Mouse (Mus musculus) embryonic stem cell, embryonic (primary cell): Measurements from ENCODE around the gene Zfp414.
"Not testable (repeated sequence)": the region's sequence is repeated elsewhere in the genome, so short reads cannot be mapped to it uniquely, and the experiment has no call there.

ENCODE experiments used
- CTCF ChIA-PET, 4 experiments: fragments of 300-600 bp in 2 of 4; fragments of 350-600 bp in 2 of 4; sonication (Branson Sonifier 250); formaldehyde crosslinking; loops; one replicate each; lab custom pipeline; 2022; ENCODE audit warnings: inconsistent platforms in 2 of 4; lab: Charles Lee
- POLR2A ChIA-PET, 4 experiments: fragments of 300-600 bp in 2 of 4; fragments of 350-600 bp in 2 of 4; sonication (Branson Sonifier 250); formaldehyde crosslinking; loops; one replicate each; lab custom pipeline; 2022; ENCODE audit warnings: antibody characterized with exemption in 4 of 4, inconsistent platforms in 1 of 4; lab: Charles Lee

The Zfp414 gene

GRCm38 (mm10) chr17:33628621-33629486, at the start of gene Zfp414:
Gene Zfp414, plus strand, starts transcription at chr17:33629090.
- CTCF ChIA-PET: interaction anchor here in 3 of 4 experiments (0.5 to 1.3 kb wide), 7 partner anchors 15 to 1050 kb away, joined by 3 to 6 read pairs (median 3); partner anchors contain the start of gene Rab11b (in 1 of the 3)

DNA sequence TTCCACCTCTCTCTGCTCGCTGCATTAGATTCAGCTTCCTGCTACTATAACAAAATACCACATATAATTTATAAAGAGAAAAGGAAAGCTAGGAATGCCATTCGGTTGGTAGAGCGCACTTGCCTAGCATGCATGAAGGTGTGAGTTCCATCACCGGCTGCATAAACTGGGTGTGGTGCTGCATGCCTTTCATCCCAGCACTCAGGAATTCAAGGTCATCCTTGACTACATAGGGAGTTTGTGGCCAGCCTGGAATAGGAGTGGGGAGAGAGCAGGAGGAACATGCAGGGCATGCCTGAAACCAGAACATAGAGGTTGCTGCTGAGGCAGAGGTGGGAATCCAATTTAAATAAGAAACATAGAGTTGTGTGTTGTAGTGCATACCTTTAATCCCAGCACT, 44.8 kb upstream of the Zfp414 start:
- CTCF ChIA-PET: interaction anchor here in 1 of 4 experiments (1.2 kb wide), 1 partner anchor 45 kb away, joined by 3 read pairs; no protein-coding TSS in a partner anchor
- POLR2A ChIA-PET: interaction anchor here (0.6 to 5.2 kb wide), 16 partner anchors 9 to 227 kb away, joined by 3 to 39 read pairs (median 4); partner anchors contain the start of gene Kank3 (in 1 of the 4)

More at GRCm38 (mm10) chr17:33628621-33629486, at the start of gene Zfp414:
- POLR2A ChIA-PET: interaction anchor here (0.6 to 3.5 kb wide), 85 partner anchors 9 to 662 kb away, joined by 3 to 48 read pairs (median 5); partner anchors contain the start of genes Pram1 (in 3 of the 4), Rab11b (in 3 of the 4), B3galt4 (in 2 of the 4) and March2 (in 2 of the 4)

DNA sequence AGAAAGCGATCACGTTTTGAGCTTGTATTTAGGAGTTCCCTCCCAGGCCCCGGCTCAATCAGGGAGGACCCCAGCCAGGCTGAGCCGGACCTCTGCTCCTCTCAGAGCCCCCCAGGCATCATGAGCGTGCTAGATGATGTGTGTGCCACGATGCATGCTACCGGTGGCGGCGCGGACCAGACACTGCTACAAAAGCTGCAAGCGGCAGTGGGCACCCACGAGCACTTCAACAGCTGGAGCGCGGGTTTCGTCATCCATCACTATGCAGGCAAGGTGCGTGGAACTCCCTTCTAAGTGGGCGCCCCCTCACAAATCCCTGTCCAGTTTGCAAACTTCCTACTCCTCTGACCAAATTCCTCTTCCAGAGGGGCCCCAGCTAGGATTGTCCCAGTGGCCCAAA, 42.9 kb upstream of the Zfp414 start:
- CTCF ChIA-PET: interaction anchor here in 3 of 4 experiments (0.6 to 1.5 kb wide), 5 partner anchors 13 to 579 kb away, joined by 3 to 7 read pairs (median 4); no protein-coding TSS in a partner anchor

GRCm38 (mm10) chr17:33597271-33597670, 31.6 kb upstream of the Zfp414 start:
- CTCF ChIA-PET: interaction anchor here in 1 of 4 experiments (1.7 kb wide), 1 partner anchor 605 kb away, joined by 3 read pairs; no protein-coding TSS in a partner anchor
- POLR2A ChIA-PET: interaction anchor here (0.6 to 1.9 kb wide), 10 partner anchors 11 to 293 kb away, joined by 3 to 7 read pairs (median 4); partner anchors contain the start of genes Kifc1 (in 1 of the 4), Ndufa7 (in 1 of the 4), Rab11b (in 1 of the 4) and Rps28 (in 1 of the 4)

More for the DNA sequence above, 42.9 kb upstream of the Zfp414 start:
- POLR2A ChIA-PET: interaction anchor here (0.6 to 5.2 kb wide), 53 partner anchors 9 to 370 kb away, joined by 3 to 39 read pairs (median 4); partner anchors contain the start of genes Ndufa7 (in 3 of the 4), Rps28 (in 3 of the 4), Kank3 (in 2 of the 4) and Rab11b (in 2 of the 4)

- POLR2A ChIA-PET: interaction anchor here (0.7 to 4.9 kb wide), 27 partner anchors 11 to 311 kb away, joined by 3 to 25 read pairs (median 4); partner anchors contain the start of genes Zfp414 (in 3 of the 4), Ndufa7 (in 2 of the 4), Rab11b (in 2 of the 4) and Rps28 (in 2 of the 4)
- CTCF ChIA-PET: interaction anchor here in 2 of 4 experiments (0.6 to 1.7 kb wide), 3 partner anchors 12 to 606 kb away, joined by 3 read pairs; no protein-coding TSS in a partner anchor
Observed at GRCm38 (mm10) chr17:33598506-33598905, 30.4 kb upstream of the Zfp414 start.

DNA sequence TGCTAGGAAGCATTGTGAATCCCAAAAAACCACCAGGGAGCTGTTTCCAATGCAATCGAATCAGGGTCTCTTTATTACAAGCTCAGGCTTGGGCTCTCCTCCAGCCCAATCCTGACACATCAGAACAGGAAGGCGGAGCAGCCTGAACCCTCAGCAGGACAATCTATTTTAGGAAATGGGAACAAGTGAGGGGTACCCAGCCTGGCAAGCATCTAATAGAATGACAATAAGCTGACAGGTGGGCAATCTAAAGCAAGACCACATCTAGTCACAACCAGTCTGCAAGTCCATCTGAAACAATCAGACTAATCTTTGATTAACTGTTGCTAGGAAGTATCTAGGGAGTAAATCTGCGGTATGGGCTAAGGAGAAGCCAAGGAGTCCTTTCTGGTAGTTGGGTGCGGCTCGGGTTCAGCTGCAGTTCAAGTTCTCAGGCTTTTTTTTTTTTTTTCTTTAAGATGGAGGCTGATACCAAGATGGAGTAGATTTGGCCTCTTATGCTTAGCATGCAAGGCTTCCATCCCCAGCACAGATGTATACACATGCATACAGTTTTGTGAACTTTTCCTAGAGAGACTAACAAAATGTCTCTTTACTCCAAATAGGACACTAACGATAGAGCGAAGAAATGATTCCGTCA, 28.9 kb upstream of the Zfp414 start:
- POLR2A ChIA-PET: interaction anchor here (0.5 to 4.9 kb wide), 56 partner anchors 9 to 1781 kb away, joined by 3 to 48 read pairs (median 4); partner anchors contain the start of genes Zfp414 (in 4 of the 4), Rab11b (in 3 of the 4), Angptl4 (in 1 of the 4) and Daxx (in 1 of the 4)
- CTCF ChIA-PET: interaction anchor here (0.6 to 1.2 kb wide), 7 partner anchors 14 to 1385 kb away, joined by 3 to 12 read pairs (median 3); no protein-coding TSS in a partner anchor

DNA sequence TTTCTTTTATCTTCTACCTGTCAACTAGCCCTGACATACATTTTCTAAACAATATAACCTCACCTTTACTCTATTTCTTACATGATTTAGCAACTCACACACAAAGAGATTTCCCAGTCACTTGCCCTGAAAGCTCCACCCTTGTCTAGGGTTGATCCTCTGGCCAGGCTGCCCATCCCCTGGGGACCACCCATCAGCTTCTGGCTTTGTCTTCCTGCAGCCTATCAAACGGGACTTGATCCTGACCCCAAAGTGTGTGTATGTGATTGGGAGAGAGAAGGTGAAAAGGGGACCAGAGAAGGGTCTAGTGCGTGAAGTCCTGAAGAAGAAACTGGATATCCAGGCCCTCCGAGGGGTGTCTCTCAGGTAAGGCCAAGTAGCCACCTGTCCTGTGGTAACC, 28.1 kb upstream of the Zfp414 start:
- ChIA-PET POLR2A (interaction anchor here (0.6 to 4.9 kb wide), 40 partner anchors 9 to 732 kb away, joined by 3 to 48 read pairs (median 5); partner anchors contain the start of genes Zfp414 (in 3 of the 4), Rab11b (in 2 of the 4), Daxx (in 1 of the 4) and Ndufa7 (in 1 of the 4)), CTCF (interaction anchor here in 3 of 4 experiments (0.7 to 1.7 kb wide), 3 partner anchors 14 to 127 kb away, joined by 3 to 7 read pairs (median 4); no protein-coding TSS in a partner anchor)

GRCm38 (mm10) chr17:33601947-33602346, 26.9 kb upstream of the Zfp414 start:
- ChIA-PET CTCF (interaction anchor here in 1 of 4 experiments (1.7 kb wide), 1 partner anchor 15 kb away, joined by 7 read pairs; no protein-coding TSS in a partner anchor), POLR2A (interaction anchor here (0.5 to 4.9 kb wide), 42 partner anchors 10 to 780 kb away, joined by 3 to 48 read pairs (median 4); partner anchors contain the start of genes March2 (in 2 of the 4), Ndufa7 (in 2 of the 4), Rab11b (in 2 of the 4) and Rps28 (in 2 of the 4))

- CTCF ChIA-PET: interaction anchor here in 1 of 4 experiments (0.7 kb wide), 1 partner anchor 187 kb away, joined by 4 read pairs; no protein-coding TSS in a partner anchor
- POLR2A ChIA-PET: interaction anchor here in 1 of 4 experiments (0.6 to 1.0 kb wide), 2 partner anchors 21 to 68 kb away, joined by 4 to 5 read pairs; partner anchors contain the start of gene Zfp414
Observed at GRCm38 (mm10) chr17:33607273-33607672, 21.6 kb upstream of the Zfp414 start.

DNA sequence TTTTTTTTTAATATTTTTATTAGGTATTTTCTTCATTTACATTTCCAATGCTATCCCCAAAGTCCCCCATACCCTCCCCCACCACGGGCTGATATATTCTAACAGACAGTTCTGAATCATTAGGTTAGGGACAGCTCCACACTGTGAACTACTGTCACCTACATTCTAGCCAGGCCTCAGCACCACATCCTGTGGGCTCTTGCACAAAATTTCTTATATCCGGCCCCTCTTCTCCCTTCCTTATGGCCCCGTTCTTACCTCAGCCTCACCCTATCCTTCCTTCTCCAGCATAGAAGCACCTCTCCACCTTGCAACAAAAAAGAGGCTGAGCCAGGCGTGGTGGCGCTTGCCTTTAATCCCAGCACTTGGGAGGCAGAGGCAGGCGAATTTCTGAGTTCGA, 18.3 kb upstream of the Zfp414 start:
- ChIA-PET POLR2A (interaction anchor here in 2 of 4 experiments (0.9 to 1.7 kb wide), 2 partner anchors 9 to 214 kb away, joined by 3 to 4 read pairs; partner anchors contain the start of genes Ndufa7 (in 1 of the 2) and Rps28 (in 1 of the 2)), CTCF (no interaction called here)

- POLR2A ChIA-PET: interaction anchor here (0.6 to 2.0 kb wide), 7 partner anchors 11 to 144 kb away, joined by 3 to 17 read pairs (median 4); partner anchors contain the start of genes Zfp414 (in 3 of the 4) and March2 (in 1 of the 4)
- CTCF ChIA-PET: not testable (repeated sequence)
Observed at GRCm38 (mm10) chr17:33613726-33614125, 15.2 kb upstream of the Zfp414 start.

DNA sequence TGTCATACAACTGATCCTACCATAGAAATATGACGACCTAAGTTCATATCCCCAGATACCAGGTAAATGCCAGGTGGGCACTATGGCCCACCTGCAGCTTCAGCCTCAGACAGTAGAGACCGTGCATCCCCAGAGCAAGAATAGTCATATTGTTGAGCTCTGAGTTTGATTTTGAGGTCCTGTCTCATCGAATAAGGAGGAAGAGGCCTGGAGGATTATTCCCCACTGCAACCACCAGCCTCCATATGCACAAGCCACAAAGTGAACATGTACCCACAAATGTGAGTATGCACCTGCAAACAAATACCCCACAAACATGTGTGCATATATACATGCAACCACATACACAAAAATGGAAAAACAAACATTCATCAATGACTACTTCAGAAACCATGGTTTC, 1.6 kb upstream of the Zfp414 start:
- CTCF ChIA-PET: no interaction called here
- POLR2A ChIA-PET: interaction anchor here (0.6 to 3.5 kb wide), 5 partner anchors 15 to 29 kb away, joined by 3 to 48 read pairs (median 22); no protein-coding TSS in a partner anchor

DNA sequence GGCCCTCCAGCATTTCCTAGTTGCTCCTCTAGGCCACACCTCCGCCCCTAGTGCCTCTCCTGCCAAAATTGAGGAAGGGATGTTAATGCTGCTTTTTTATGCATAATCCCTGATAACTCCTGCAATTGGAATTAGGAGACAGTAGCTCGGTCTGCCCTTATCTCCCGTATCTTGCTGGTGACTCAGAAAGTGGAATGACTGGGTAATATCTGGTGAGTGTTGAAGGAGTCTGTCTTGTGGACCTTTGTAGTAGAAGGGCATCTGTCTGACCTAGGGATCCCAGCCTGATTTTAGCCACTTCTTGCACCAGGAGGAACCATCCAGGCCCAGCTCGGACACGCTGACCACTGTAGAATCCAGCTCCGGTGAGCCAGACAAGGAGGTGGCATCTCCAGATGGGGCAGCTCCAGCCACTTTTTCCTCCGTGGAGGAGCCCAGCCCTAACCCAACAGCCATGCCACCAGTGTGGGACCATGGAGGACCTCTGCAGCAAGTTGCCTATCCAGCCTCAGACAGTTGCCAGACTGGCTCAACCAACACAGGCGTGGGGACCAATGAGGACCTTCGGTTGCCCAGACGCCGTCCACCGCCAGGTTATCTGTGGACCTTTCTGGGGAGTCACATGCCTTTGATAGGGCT, 716 bp downstream of the Zfp414 start:
- POLR2A ChIA-PET: interaction anchor here (0.6 to 3.5 kb wide), 70 partner anchors 8 to 663 kb away, joined by 3 to 48 read pairs (median 5); partner anchors contain the start of genes Pram1 (in 3 of the 4), B3galt4 (in 2 of the 4), March2 (in 2 of the 4) and Ndufa7 (in 2 of the 4)
- CTCF ChIA-PET: interaction anchor here in 3 of 4 experiments (0.5 to 1.3 kb wide), 6 partner anchors 15 to 1050 kb away, joined by 3 to 6 read pairs (median 3); no protein-coding TSS in a partner anchor

- POLR2A ChIA-PET: interaction anchor here (0.6 to 3.5 kb wide), 18 partner anchors 8 to 196 kb away, joined by 3 to 48 read pairs (median 4); partner anchors contain the start of gene Pram1 (in 1 of the 4)
- CTCF ChIA-PET: interaction anchor here in 1 of 4 experiments (0.6 kb wide), 1 partner anchor 274 kb away, joined by 3 read pairs; no protein-coding TSS in a partner anchor
Observed at GRCm38 (mm10) chr17:33630171-33630895, 1.4 kb downstream of the Zfp414 start.

DNA sequence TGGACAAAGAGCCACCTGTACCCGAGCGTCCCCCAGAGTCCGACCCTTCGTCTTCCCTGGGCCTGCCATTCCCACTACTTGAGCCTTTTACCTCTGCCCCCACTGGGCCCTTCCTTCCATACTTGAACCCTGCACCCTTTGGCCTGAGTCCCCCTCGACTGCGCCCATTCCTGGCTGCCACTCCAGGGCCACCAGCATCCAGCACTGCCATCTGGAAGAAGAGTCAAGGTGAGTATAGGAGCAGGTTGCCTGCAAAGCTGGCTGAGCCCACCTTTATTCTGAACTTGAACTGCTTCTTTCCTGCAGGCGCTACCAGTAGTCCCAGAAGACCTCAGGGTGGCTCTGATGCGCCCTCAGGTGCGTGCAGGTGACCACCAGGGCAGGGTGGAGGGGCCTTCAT, 2.3 kb downstream of the Zfp414 start:
- ChIA-PET CTCF (no interaction called here), POLR2A (interaction anchor here in 2 of 4 experiments (1.0 to 3.0 kb wide), 4 partner anchors 10 to 54 kb away, joined by 3 to 17 read pairs (median 4); no protein-coding TSS in a partner anchor)
